25 mouse cellular contexts compared by ENCODE assay signal in the genomic region with DNA sequence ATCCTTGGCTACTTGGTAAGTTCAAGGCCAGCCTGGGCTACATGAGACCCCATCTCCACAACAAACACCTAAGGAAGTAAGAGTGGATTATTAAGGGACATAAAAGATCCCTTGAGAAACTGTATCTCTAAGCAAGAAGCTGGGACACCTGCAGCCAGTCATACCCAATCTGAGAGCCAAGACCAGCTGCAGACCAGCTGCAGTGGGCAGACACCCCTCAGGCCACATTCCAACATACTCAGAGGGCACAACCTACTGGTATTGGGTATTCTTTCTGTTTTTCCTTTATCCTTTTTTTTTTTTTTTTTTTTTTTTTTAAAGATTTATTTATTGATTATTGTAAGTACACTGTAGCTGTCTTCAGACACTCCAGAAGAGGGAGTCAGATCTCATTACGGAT. TPM values are rescaled to one million over a fixed set of nuclear protein-coding genes. Genes with fewer than 3 reads are reported as not detected.
DNase-seq lines count a peak whose midpoint lies in the region; ATAC-seq and TF ChIP-seq lines count a peak whose summit lies in the region.
"Had no signal": no experiment of that assay in that cellular context is flagged by ENCODE, and none has a peak within 500 bp of the region (broad histone marks: within the 10 kb centered on the region; RNA-seq: fewer than 3 reads in every experiment).

No protein-coding gene starts in this region.

- H3K9ac ChIP-seq in hindbrain, postnatal 0 days (replicated peaks; ENCODE audit: low read length): no peak overlapping the region
- H3K9ac ChIP-seq: embryonic facial prominence, embryonic 12.5 days; forebrain, embryonic 13.5 days; forebrain, embryonic 15.5 days; forebrain, postnatal 0 days had no signal

- TF ChIP-seq POLR2A in testis, adult 2 months (IDR thresholded peaks at IDR 0.05; ENCODE audit: control insufficient read depth, low read depth, low read length): no peak
- no peak for TF ChIP-seq POLR2A in myocyte (IDR thresholded peaks at IDR 0.05; ENCODE audit: insufficient read length, low read depth)

- no peaks in the 10 kb centered on the region for H3K9me3 ChIP-seq in hindbrain, postnatal 0 days (ENCODE audit: low read length)
- H3K9me3 ChIP-seq: embryonic facial prominence, embryonic 12.5 days; forebrain, embryonic 13.5 days; forebrain, embryonic 15.5 days had no signal

- 0 out of 2 replicates have a peak overlapping the region, but pooled peaks have one; percentile 88 for H3K27ac ChIP-seq in testis, adult 2 months (ENCODE audit: control insufficient read depth, insufficient read depth, low read depth, low read length)
- no peak overlapping the region for H3K27ac ChIP-seq in hindbrain, postnatal 0 days
- H3K27ac ChIP-seq: embryonic facial prominence, embryonic 12.5 days; forebrain, embryonic 13.5 days; forebrain, embryonic 15.5 days had no signal

- no peaks in the 10 kb centered on the region for H3K36me3 ChIP-seq in testis, adult 2 months (ENCODE audit: control insufficient read depth, insufficient read depth, low read length)
- no peaks in the 10 kb centered on the region for H3K36me3 ChIP-seq in myocyte (ENCODE audit: control insufficient read depth, insufficient read depth)
- peaks cover 16% of the 10 kb centered on the region for H3K36me3 ChIP-seq in hindbrain, postnatal 0 days (ENCODE audit: insufficient read depth, low read length)

- peak overlapping the region; percentile 86 for H3K4me3 ChIP-seq in testis, adult 2 months (ENCODE audit: control insufficient read depth, low read depth, low read length)
- no peak overlapping the region for H3K4me3 ChIP-seq in myocyte
- no peak overlapping the region for H3K4me3 ChIP-seq in hindbrain, postnatal 0 days (ENCODE audit: low read length)
- H3K4me3 ChIP-seq: embryonic facial prominence, embryonic 12.5 days; forebrain, embryonic 13.5 days; forebrain, embryonic 15.5 days had no signal

- H3ac ChIP-seq in myocyte (ENCODE audit: control insufficient read depth, insufficient read length): no peak overlapping the region

- no peak for DNase-seq in testis, postnatal 10 days (ENCODE audit: low spot score)
- no peak for DNase-seq in hindbrain, postnatal 0 days (ENCODE audit: low spot score)
- DNase-seq in lung, postnatal 36 days: no peak
- DNase-seq: adrenal gland, adult 2 months; adrenal gland, postnatal 10 days; adrenal gland, postnatal 25 days; cerebellum, adult 11 months; cerebellum, adult 18-20 months; cerebellum, adult 8-10 months; cerebellum, adult 9-11 months; cerebellum, postnatal 14 days; cerebellum, postnatal 36 days; embryo, embryonic 11 days; forebrain, postnatal 0 days had no signal

- H3K4me1 ChIP-seq in testis, adult 2 months (ENCODE audit: control insufficient read depth, insufficient read depth, low read length): peaks cover 3% of the 10 kb centered on the region
- no peaks in the 10 kb centered on the region for H3K4me1 ChIP-seq in hindbrain, postnatal 0 days (ENCODE audit: insufficient read depth, low read length)

- H3K27me3 ChIP-seq in testis, adult 2 months (ENCODE audit: control insufficient read depth, insufficient read depth, low read length): no peaks in the 10 kb centered on the region
- no peaks in the 10 kb centered on the region for H3K27me3 ChIP-seq in myocyte (ENCODE audit: control insufficient read depth, insufficient read depth, insufficient read length)
- no peaks in the 10 kb centered on the region for H3K27me3 ChIP-seq in hindbrain, postnatal 0 days (ENCODE audit: insufficient read depth, low read length)
- H3K27me3 ChIP-seq: embryonic facial prominence, embryonic 12.5 days; forebrain, embryonic 13.5 days; forebrain, embryonic 15.5 days had no signal

- H3K4me2 ChIP-seq in myocyte (ENCODE audit: low read depth): no peak overlapping the region
- H3K4me2 ChIP-seq in hindbrain, postnatal 0 days (ENCODE audit: low read depth, low read length): no peak overlapping the region
- H3K4me2 ChIP-seq: embryonic facial prominence, embryonic 12.5 days; forebrain, embryonic 13.5 days; forebrain, embryonic 15.5 days had no signal

- H3K79me2 ChIP-seq in myocyte (ENCODE audit: control insufficient read depth, insufficient read depth): no peaks in the 10 kb centered on the region

- no peak for ATAC-seq in hindbrain, postnatal 0 days
- ATAC-seq: forebrain, embryonic 13.5 days; forebrain, embryonic 15.5 days; forebrain, postnatal 0 days had no signal

- WGBS in hindbrain, postnatal 0 days: no CpG with 5 or more reads among the region's 1 CpGs

- no peak for TF ChIP-seq CTCF in testis, adult 2 months (IDR thresholded peaks at IDR 0.05; ENCODE audit: control insufficient read depth, insufficient read depth, insufficient replicate concordance, low read depth, low read length)
- no peak for TF ChIP-seq CTCF in hindbrain, postnatal 0 days (IDR thresholded peaks at IDR 0.05; ENCODE audit: low read depth)

TF ChIP-seq in myocyte, 11 proteins besides CTCF, POLR2A, EP300 and RAD21:
- TF ChIP-seq SRF (IDR thresholded peaks at IDR 0.05; ENCODE audit: control insufficient read depth, insufficient read length, low read depth) (no peak), POLR2AphosphoS2 (IDR thresholded peaks at IDR 0.05; ENCODE audit: insufficient read length, low read depth) (no peak), MYOG (IDR thresholded peaks at IDR 0.05; ENCODE audit: control insufficient read depth in 1 of 3, insufficient read depth in 1 of 3, insufficient read length in 2 of 3, low read depth in 2 of 3) (peak; percentile 15 to 54 (median 26)), E2F4 (IDR thresholded peaks at IDR 0.05; ENCODE audit: insufficient read depth) (no peak), MYOD1 (IDR thresholded peaks at IDR 0.05; ENCODE audit: control insufficient read depth in 1 of 3, insufficient read length in 2 of 3, low read depth in 2 of 3) (peak; percentile 45 to 84 (median 73)), TCF12 (IDR thresholded peaks at IDR 0.05; ENCODE audit: insufficient read depth, poor library complexity, severe bottlenecking) (peak; percentile 29), CEBPB (IDR thresholded peaks at IDR 0.05; ENCODE audit: insufficient read depth, poor library complexity, severe bottlenecking) (no peak), TCF3 (IDR thresholded peaks at IDR 0.05; ENCODE audit: insufficient read length, low read depth) (peak; percentile 65), REST (IDR thresholded peaks at IDR 0.05; ENCODE audit: insufficient read depth, insufficient read length) (no peak), MAX (IDR thresholded peaks at IDR 0.05; ENCODE audit: low read depth) (no peak), USF1 (IDR thresholded peaks at IDR 0.05; ENCODE audit: low read depth) (no peak)

RNA-seq across cellular contexts. Expression of gene 1700001K19Rik, which starts 1.2 kb away (rescaled TPM):
- 745 and 752 TPM in 2 replicates for polyA plus RNA-seq in testis, adult 2 months (2012; rRNA removed)
- 0.05 TPM for polyA plus RNA-seq in myocyte (2012; fragmentation: generic; extraction: Trizol)
- total RNA-seq in hindbrain, postnatal 0 days (2014; rRNA removed): not detected in 2 replicates
- 0.15 and 0.44 TPM in 2 replicates for polyA plus RNA-seq in hindbrain, postnatal 0 days (2015; fragmentation: Nextera tagmentation; extraction: Ambion mirVana)
- total RNA-seq: adrenal gland, adult 2 months; adrenal gland, postnatal 10 days; adrenal gland, postnatal 25 days; adrenal gland, postnatal 4 days; common myeloid progenitor, adult 5-6 weeks; ES-E14; forebrain, postnatal 0 days; MEL had no signal
- polyA plus RNA-seq: adrenal gland, adult 2 months; brain, embryonic 14.5 days; embryonic facial prominence, embryonic 12.5 days; embryonic facial prominence, embryonic 14.5 days; forebrain, postnatal 0 days had no signal

RNA-seq across cellular contexts. Expression of gene Hsp90aa1, which starts 18.9 kb away (rescaled TPM):
- 592 and 736 TPM in 2 replicates for polyA plus RNA-seq in testis, adult 2 months (2012; rRNA removed)
- polyA plus RNA-seq in myocyte (2012; fragmentation: generic; extraction: Trizol): 110 TPM
- total RNA-seq in hindbrain, postnatal 0 days (2014; rRNA removed): 577 and 701 TPM in 2 replicates
- polyA plus RNA-seq in hindbrain, postnatal 0 days (2015; fragmentation: Nextera tagmentation; extraction: Ambion mirVana): 1,486 and 1,521 TPM in 2 replicates

RNA-seq across cellular contexts. Expression of gene Wdr20, which starts 54.2 kb away (rescaled TPM):
- 15.0 and 17.0 TPM in 2 replicates for polyA plus RNA-seq in testis, adult 2 months (2012; rRNA removed)
- polyA plus RNA-seq in myocyte (2012; fragmentation: generic; extraction: Trizol): 13.9 TPM
- total RNA-seq in hindbrain, postnatal 0 days (2014; rRNA removed): 27.2 and 28.8 TPM in 2 replicates
- polyA plus RNA-seq in hindbrain, postnatal 0 days (2015; fragmentation: Nextera tagmentation; extraction: Ambion mirVana): 17.1 and 17.7 TPM in 2 replicates

Comparison
In these comparisons a context has a peak if more than half of its experiments do, and no peak if none do; other contexts are left out.
1. RNA of gene 1700001K19Rik, which starts 1.2 kb away (polyA plus RNA-seq): 745 to 752 TPM in testis, adult 2 months; 0.15 to 0.44 TPM in hindbrain, postnatal 0 days and 0.05 TPM in myocyte (single experiment); every median in the first group is over 100 times any median in the second.